Mouse (Mus musculus): ENCODE measurements around the gene Slc26a5. TPM values are rescaled to one million over a fixed set of nuclear protein-coding genes. Genes with fewer than 3 reads are reported as not detected.

The Slc26a5 gene
- polyA plus RNA-seq (2011; ENCODE audit: insufficient read depth, insufficient read length, low read depth, missing spikeins), result not detected in 2 replicates

GRCm38 (mm10) chr5:21865346-21866107 is at the start of gene Slc26a5:
Gene Slc26a5 (minus strand): TSS chr5:21865604.
- TF ChIP-seq CTCF (IDR thresholded peaks at IDR 0.05; ENCODE audit: low read depth, low read length), result no peak
- TF ChIP-seq POLR2A (IDR thresholded peaks at IDR 0.05; ENCODE audit: insufficient read depth, low read length), result no peak
- no peak for TF ChIP-seq EP300 (IDR thresholded peaks at IDR 0.05; ENCODE audit: insufficient read depth, low read depth, low read length)
- Histone ChIP-seq H3K27me3 (ENCODE audit: control insufficient read depth, insufficient read depth, low read length, poor library complexity, severe bottlenecking) (no peaks in the 10 kb centered on the region), H3K36me3 (ENCODE audit: control insufficient read depth, insufficient read depth, low read length, poor library complexity, severe bottlenecking) (no peaks in the 10 kb centered on the region), H3K4me3 (ENCODE audit: low read depth, low read length) (peak within 1 kb of the TSS; percentile 20; the same call in 1 of the 2 replicates), H3K9me3 (replicated peaks; ENCODE audit: control insufficient read depth, insufficient read depth, low read length, poor library complexity, severe bottlenecking) (no peaks in the 10 kb centered on the region), H3K9ac (ENCODE audit: low read depth, poor library complexity, severe bottlenecking) (no peak within 1 kb of the TSS), H3K27ac (ENCODE audit: insufficient read depth, low read length) (peak within 1 kb of the TSS; percentile 15; the same call in 1 of the 2 replicates), H3K4me1 (ENCODE audit: control insufficient read depth, insufficient read depth, low read length) (no peaks in the 10 kb centered on the region)

GRCm38 (mm10) chr5:21914776-21915175 is 49.4 kb upstream of the Slc26a5 start:
- H3K27ac ChIP-seq (ENCODE audit: insufficient read depth, low read length), result no peak overlapping the region
- no peaks in the 10 kb centered on the region for H3K4me1 ChIP-seq (ENCODE audit: control insufficient read depth, insufficient read depth, low read length)
- no peaks in the 10 kb centered on the region for H3K9me3 ChIP-seq (replicated peaks; ENCODE audit: control insufficient read depth, insufficient read depth, low read length, poor library complexity, severe bottlenecking)
- H3K4me3 ChIP-seq (ENCODE audit: low read depth, low read length), result no peak overlapping the region
- no peak for TF ChIP-seq EP300 (IDR thresholded peaks at IDR 0.05; ENCODE audit: insufficient read depth, low read depth, low read length)
- TF ChIP-seq POLR2A (IDR thresholded peaks at IDR 0.05; ENCODE audit: insufficient read depth, low read length), result no peak
- no peak for TF ChIP-seq CTCF (IDR thresholded peaks at IDR 0.05; ENCODE audit: low read depth, low read length)
- H3K27me3 ChIP-seq (ENCODE audit: control insufficient read depth, insufficient read depth, low read length, poor library complexity, severe bottlenecking), result no peaks in the 10 kb centered on the region
- H3K36me3 ChIP-seq (ENCODE audit: control insufficient read depth, insufficient read depth, low read length, poor library complexity, severe bottlenecking), result no peaks in the 10 kb centered on the region
- no peak overlapping the region for H3K9ac ChIP-seq (ENCODE audit: low read depth, poor library complexity, severe bottlenecking)

- Histone ChIP-seq H3K27me3 (ENCODE audit: control insufficient read depth, insufficient read depth, low read length, poor library complexity, severe bottlenecking) (no peaks in the 10 kb centered on the region), H3K27ac (ENCODE audit: insufficient read depth, low read length) (no peak overlapping the region), H3K9me3 (replicated peaks; ENCODE audit: control insufficient read depth, insufficient read depth, low read length, poor library complexity, severe bottlenecking) (no peaks in the 10 kb centered on the region), H3K36me3 (ENCODE audit: control insufficient read depth, insufficient read depth, low read length, poor library complexity, severe bottlenecking) (no peaks in the 10 kb centered on the region), H3K4me1 (ENCODE audit: control insufficient read depth, insufficient read depth, low read length) (no peaks in the 10 kb centered on the region), H3K9ac (ENCODE audit: low read depth, poor library complexity, severe bottlenecking) (no peak overlapping the region), H3K4me3 (ENCODE audit: low read depth, low read length) (no peak overlapping the region)
- TF ChIP-seq POLR2A (IDR thresholded peaks at IDR 0.05; ENCODE audit: insufficient read depth, low read length), result no peak
- no peak for TF ChIP-seq CTCF (IDR thresholded peaks at IDR 0.05; ENCODE audit: low read depth, low read length)
- no peak for TF ChIP-seq EP300 (IDR thresholded peaks at IDR 0.05; ENCODE audit: insufficient read depth, low read depth, low read length)
Observed at GRCm38 (mm10) chr5:21912835-21913530, 47.6 kb upstream of the Slc26a5 start.

GRCm38 (mm10) chr5:21910726-21911125 is 45.3 kb upstream of the Slc26a5 start:
- Histone ChIP-seq H3K27ac (ENCODE audit: insufficient read depth, low read length) (no peak overlapping the region), H3K9ac (ENCODE audit: low read depth, poor library complexity, severe bottlenecking) (no peak overlapping the region), H3K4me3 (ENCODE audit: low read depth, low read length) (no peak overlapping the region), H3K36me3 (ENCODE audit: control insufficient read depth, insufficient read depth, low read length, poor library complexity, severe bottlenecking) (no peaks in the 10 kb centered on the region), H3K9me3 (replicated peaks; ENCODE audit: control insufficient read depth, insufficient read depth, low read length, poor library complexity, severe bottlenecking) (no peaks in the 10 kb centered on the region), H3K4me1 (ENCODE audit: control insufficient read depth, insufficient read depth, low read length) (no peaks in the 10 kb centered on the region), H3K27me3 (ENCODE audit: control insufficient read depth, insufficient read depth, low read length, poor library complexity, severe bottlenecking) (no peaks in the 10 kb centered on the region)
- TF ChIP-seq POLR2A (IDR thresholded peaks at IDR 0.05; ENCODE audit: insufficient read depth, low read length) (no peak), EP300 (IDR thresholded peaks at IDR 0.05; ENCODE audit: insufficient read depth, low read depth, low read length) (no peak), CTCF (IDR thresholded peaks at IDR 0.05; ENCODE audit: low read depth, low read length) (no peak)

- H3K36me3 ChIP-seq (ENCODE audit: control insufficient read depth, insufficient read depth, low read length, poor library complexity, severe bottlenecking), result no peaks in the 10 kb centered on the region
- no peaks in the 10 kb centered on the region for H3K4me1 ChIP-seq (ENCODE audit: control insufficient read depth, insufficient read depth, low read length)
- H3K27ac ChIP-seq (ENCODE audit: insufficient read depth, low read length), result no peak overlapping the region
- H3K9me3 ChIP-seq (replicated peaks; ENCODE audit: control insufficient read depth, insufficient read depth, low read length, poor library complexity, severe bottlenecking), result no peaks in the 10 kb centered on the region
- H3K9ac ChIP-seq (ENCODE audit: low read depth, poor library complexity, severe bottlenecking), result no peak overlapping the region
- no peaks in the 10 kb centered on the region for H3K27me3 ChIP-seq (ENCODE audit: control insufficient read depth, insufficient read depth, low read length, poor library complexity, severe bottlenecking)
- H3K4me3 ChIP-seq (ENCODE audit: low read depth, low read length), result no peak overlapping the region
- TF ChIP-seq POLR2A (IDR thresholded peaks at IDR 0.05; ENCODE audit: insufficient read depth, low read length), result no peak
- TF ChIP-seq CTCF (IDR thresholded peaks at IDR 0.05; ENCODE audit: low read depth, low read length), result no peak
- no peak for TF ChIP-seq EP300 (IDR thresholded peaks at IDR 0.05; ENCODE audit: insufficient read depth, low read depth, low read length)
Observed at GRCm38 (mm10) chr5:21909713-21910112, 44.3 kb upstream of the Slc26a5 start.

GRCm38 (mm10) chr5:21901411-21901810 is 36.0 kb upstream of the Slc26a5 start:
- H3K4me1 ChIP-seq (ENCODE audit: control insufficient read depth, insufficient read depth, low read length), result peaks cover 3% of the 10 kb centered on the region
- TF ChIP-seq POLR2A (IDR thresholded peaks at IDR 0.05; ENCODE audit: insufficient read depth, low read length) (no peak), EP300 (IDR thresholded peaks at IDR 0.05; ENCODE audit: insufficient read depth, low read depth, low read length) (no peak), CTCF (IDR thresholded peaks at IDR 0.05; ENCODE audit: low read depth, low read length) (no peak)
- H3K9me3 ChIP-seq (replicated peaks; ENCODE audit: control insufficient read depth, insufficient read depth, low read length, poor library complexity, severe bottlenecking), result no peaks in the 10 kb centered on the region
- no peaks in the 10 kb centered on the region for H3K36me3 ChIP-seq (ENCODE audit: control insufficient read depth, insufficient read depth, low read length, poor library complexity, severe bottlenecking)
- no peak overlapping the region for H3K4me3 ChIP-seq (ENCODE audit: low read depth, low read length)
- no peaks in the 10 kb centered on the region for H3K27me3 ChIP-seq (ENCODE audit: control insufficient read depth, insufficient read depth, low read length, poor library complexity, severe bottlenecking)
- no peak overlapping the region for H3K9ac ChIP-seq (ENCODE audit: low read depth, poor library complexity, severe bottlenecking)
- H3K27ac ChIP-seq (ENCODE audit: insufficient read depth, low read length), result no peak overlapping the region
